10 mouse cellular contexts compared by ENCODE assay signal in the genomic region with DNA sequence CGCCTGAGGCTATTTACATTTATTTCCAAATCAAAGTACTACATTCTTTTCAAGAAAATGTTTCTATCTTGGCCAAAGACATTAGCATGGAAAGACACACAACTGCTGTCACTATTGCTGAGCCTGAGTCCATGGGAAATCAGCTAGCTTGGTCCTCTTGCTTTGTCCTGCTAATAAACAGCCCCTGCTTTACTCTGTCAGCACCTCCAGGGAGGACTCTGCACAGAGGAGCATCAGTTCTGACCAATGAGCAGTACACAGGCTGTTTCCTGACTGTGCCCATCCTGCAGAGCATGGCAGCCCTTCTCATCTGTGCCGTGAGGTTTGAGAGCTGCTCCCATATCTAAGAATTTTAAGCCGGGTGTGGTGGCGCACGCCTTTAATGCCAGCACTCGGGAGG.
"Had no signal": no experiment of that assay in that cellular context is flagged by ENCODE, and none has a peak within 500 bp of the region (broad histone marks: within the 10 kb centered on the region; RNA-seq: fewer than 3 reads in every experiment).

No protein-coding gene starts in this region.

- H3K9ac ChIP-seq: liver, embryonic 13.5 days; midbrain, embryonic 13.5 days had no signal

- ATAC-seq: midbrain, embryonic 13.5 days had no signal

- H3K27ac ChIP-seq: kidney, postnatal 0 days; layer of hippocampus, adult 2 months; liver, embryonic 13.5 days; macrophage; midbrain, embryonic 13.5 days had no signal

- H3K36me3 ChIP-seq: liver, embryonic 13.5 days; midbrain, embryonic 13.5 days had no signal

- H3K4me3 ChIP-seq: layer of hippocampus, adult 2 months; liver, embryonic 13.5 days; midbrain, embryonic 13.5 days had no signal

- DNase-seq: kidney, postnatal 25 days; layer of hippocampus, adult 9-11 months; liver, embryonic 13.5 days; lung, adult 2 months; thymus, adult 18-20 months; thymus, postnatal 36 days had no signal

- H3K4me1 ChIP-seq: liver, embryonic 13.5 days had no signal

- H3K27me3 ChIP-seq: liver, embryonic 13.5 days; midbrain, embryonic 13.5 days had no signal

- H3K9me3 ChIP-seq: liver, embryonic 13.5 days; midbrain, embryonic 13.5 days had no signal

- H3K4me2 ChIP-seq: liver, embryonic 13.5 days; midbrain, embryonic 13.5 days had no signal
